Comparison of ENCODE assay signal across 8 mouse cellular contexts in the genomic region with DNA sequence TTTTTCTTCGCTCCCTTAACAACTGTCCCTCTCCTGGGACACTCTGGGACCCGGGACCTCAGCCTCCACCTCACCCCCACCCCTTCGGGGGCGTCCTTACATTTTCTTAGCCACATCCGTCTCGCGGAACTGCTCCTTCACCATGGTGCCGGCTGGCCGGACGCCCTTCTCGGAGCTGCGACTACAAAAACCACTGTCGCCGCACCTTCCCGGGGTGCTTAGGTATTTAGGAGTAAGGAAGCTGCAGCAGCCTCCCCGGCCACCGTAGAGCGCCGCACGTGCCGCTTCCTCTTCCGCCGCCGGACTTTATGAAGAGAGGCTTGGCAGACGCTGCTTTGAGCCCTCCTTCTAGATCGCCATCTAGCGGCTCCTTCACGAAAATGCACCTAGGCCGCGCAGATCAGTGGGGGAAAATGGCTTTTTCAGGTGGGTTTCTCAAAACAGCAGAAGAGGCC. TPM values are rescaled to one million over a fixed set of nuclear protein-coding genes. Genes with fewer than 3 reads are reported as not detected.
DNase-seq lines count a peak whose midpoint lies in the region; ATAC-seq and TF ChIP-seq lines count a peak whose summit lies in the region.

A gene (minus strand): TSS at position 286 of the 455 bp plus-strand sequence.
A gene (plus strand): TSS at position 353 of the 455 bp plus-strand sequence.

- H3K4me3 ChIP-seq in ES-Bruce4 (ENCODE audit: low read depth, low read length), result peak within 1 kb of the TSS; percentile 99
- peak within 1 kb of the TSS; percentile 88 for H3K4me3 ChIP-seq in forebrain, embryonic 13.5 days
- H3K4me3 ChIP-seq in neural tube, embryonic 15.5 days (replicated peaks), result peak within 1 kb of the TSS; percentile 89

- ATAC-seq in cerebellum, adult (ENCODE audit: insufficient number of reproducible peaks, low FRiP score, low TSS enrichment), result peak; percentile 53
- ATAC-seq in forebrain, embryonic 13.5 days, result peak; percentile 63
- ATAC-seq in neural tube, embryonic 15.5 days (ENCODE audit: low FRiP score), result peak; percentile 62

- no peak; the same call in 1 of the 2 replicates for TF ChIP-seq EP300 in ES-Bruce4 (IDR thresholded peaks at IDR 0.05; ENCODE audit: insufficient read depth, low read depth, low read length)

- peak; percentile 88 to 92 for DNase-seq in heart, postnatal 14 days
- DNase-seq in layer of hippocampus, adult 11-12 months (ENCODE audit: low spot score), result peak; percentile 91
- DNase-seq in lung, adult 18-20 months, result peak; percentile 90 to 91
- peak; percentile 91 for DNase-seq in testis, postnatal 14 days (ENCODE audit: low spot score)

- under 1% methylated on average over 30 of the region's 30 CpGs for WGBS in forebrain, embryonic 13.5 days
- WGBS in neural tube, embryonic 15.5 days, result under 1% methylated on average over 30 of the region's 30 CpGs

- H3K36me3 ChIP-seq in ES-Bruce4 (ENCODE audit: control insufficient read depth, insufficient read depth, low read length, poor library complexity, severe bottlenecking), result peaks cover 22% of the 10 kb centered on the region
- peaks cover 26% of the 10 kb centered on the region for H3K36me3 ChIP-seq in forebrain, embryonic 13.5 days (ENCODE audit: poor library complexity, severe bottlenecking)
- peaks cover 25% of the 10 kb centered on the region for H3K36me3 ChIP-seq in neural tube, embryonic 15.5 days

- TF ChIP-seq CTCF in ES-Bruce4 (IDR thresholded peaks at IDR 0.05; ENCODE audit: low read depth, low read length), result peak; percentile 78

- no peaks in the 10 kb centered on the region for H3K9me3 ChIP-seq in ES-Bruce4 (replicated peaks; ENCODE audit: control insufficient read depth, insufficient read depth, low read length, poor library complexity, severe bottlenecking)
- no peaks in the 10 kb centered on the region for H3K9me3 ChIP-seq in forebrain, embryonic 13.5 days (replicated peaks)
- no peaks in the 10 kb centered on the region for H3K9me3 ChIP-seq in neural tube, embryonic 15.5 days (replicated peaks)

- H3K4me2 ChIP-seq in forebrain, embryonic 13.5 days, result peak within 1 kb of the TSS; percentile 80
- H3K4me2 ChIP-seq in neural tube, embryonic 15.5 days, result peak within 1 kb of the TSS; percentile 78

- intact Hi-C loops in heart, postnatal 14 days (cut with DNase I), result no loop called here

- TF ChIP-seq POLR2A in ES-Bruce4 (IDR thresholded peaks at IDR 0.05; ENCODE audit: insufficient read depth, low read length), result no peak

- H3K27me3 ChIP-seq in ES-Bruce4 (ENCODE audit: control insufficient read depth, insufficient read depth, low read length, poor library complexity, severe bottlenecking), result no peaks in the 10 kb centered on the region
- H3K27me3 ChIP-seq in forebrain, embryonic 13.5 days, result no peaks in the 10 kb centered on the region
- H3K27me3 ChIP-seq in neural tube, embryonic 15.5 days (replicated peaks), result no peaks in the 10 kb centered on the region

- peak within 1 kb of the TSS; percentile 88 for H3K9ac ChIP-seq in ES-Bruce4 (ENCODE audit: low read depth, poor library complexity, severe bottlenecking)
- H3K9ac ChIP-seq in forebrain, embryonic 13.5 days, result peak within 1 kb of the TSS; percentile 82
- H3K9ac ChIP-seq in neural tube, embryonic 15.5 days (replicated peaks), result peak within 1 kb of the TSS; percentile 87

- no peak within 1 kb of the TSS for H3K27ac ChIP-seq in ES-Bruce4 (ENCODE audit: insufficient read depth, low read length)
- no peak within 1 kb of the TSS for H3K27ac ChIP-seq in forebrain, embryonic 13.5 days
- peak within 1 kb of the TSS; percentile 66 for H3K27ac ChIP-seq in neural tube, embryonic 15.5 days (replicated peaks)

- H3K4me1 ChIP-seq in ES-Bruce4 (ENCODE audit: control insufficient read depth, insufficient read depth, low read length), result no peaks in the 10 kb centered on the region
- H3K4me1 ChIP-seq in forebrain, embryonic 13.5 days, result peaks cover 19% of the 10 kb centered on the region
- peaks cover 25% of the 10 kb centered on the region for H3K4me1 ChIP-seq in neural tube, embryonic 15.5 days

RNA-seq across cellular contexts. Expression of the first gene that starts in this region (rescaled TPM):
- 33.3 and 33.6 TPM in 2 replicates for polyA plus RNA-seq in ES-Bruce4 (2011; ENCODE audit: insufficient read depth, insufficient read length, low read depth, missing spikeins)
- polyA plus RNA-seq in forebrain, embryonic 13.5 days (2015; fragmentation: Nextera tagmentation; extraction: Ambion mirVana), result 22.1 and 23.2 TPM in 2 replicates
- total RNA-seq in heart, postnatal 14 days (2021), result 10 to 100 TPM; 12.4 to 13.3 TPM
- polyA plus RNA-seq in neural tube, embryonic 15.5 days (2015; fragmentation: Nextera tagmentation; extraction: Ambion mirVana), result 16.2 and 17.5 TPM in 2 replicates

RNA-seq across cellular contexts. Expression of the second gene that starts in this region (rescaled TPM):
- polyA plus RNA-seq in ES-Bruce4 (2011; ENCODE audit: insufficient read depth, insufficient read length, low read depth, missing spikeins), result 3,686 and 4,006 TPM in 2 replicates
- polyA plus RNA-seq in forebrain, embryonic 13.5 days (2015; fragmentation: Nextera tagmentation; extraction: Ambion mirVana), result 701 and 859 TPM in 2 replicates
- total RNA-seq in heart, postnatal 14 days (2021), result 100 to 1,000 TPM; 816 to 895 TPM
- 573 and 590 TPM in 2 replicates for polyA plus RNA-seq in neural tube, embryonic 15.5 days (2015; fragmentation: Nextera tagmentation; extraction: Ambion mirVana)
